Mouse (Mus musculus): ENCODE results near the gene Chrm3. TPM values are rescaled to one million over a fixed set of nuclear protein-coding genes. Genes with fewer than 3 reads are reported as not detected.
"Not testable (repeated sequence)": the region's sequence is repeated elsewhere in the genome, so short reads cannot be mapped to it uniquely, and the experiment has no call there.

Gene Chrm3
- polyA plus RNA-seq, 1 experiment from 2014 or later = 4.2 TPM

DNA sequence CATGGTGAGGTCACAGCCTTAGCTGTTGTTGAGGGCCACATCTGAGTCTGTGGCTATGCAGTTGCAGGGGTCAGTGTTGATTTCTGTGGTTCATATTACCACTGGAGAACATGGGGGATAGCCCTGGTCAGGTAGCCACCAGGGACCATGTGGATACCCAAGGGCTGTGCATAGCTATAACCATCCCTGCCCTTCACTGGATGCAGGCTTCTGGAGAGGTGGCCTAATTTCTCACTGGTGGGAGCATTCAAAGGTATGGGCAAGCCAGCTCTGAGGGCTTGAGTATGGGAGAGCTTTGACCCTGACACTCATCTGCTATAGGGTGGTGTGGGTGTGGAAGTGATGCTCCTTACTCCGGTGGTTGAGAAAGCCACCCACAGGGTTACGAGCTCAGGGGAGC is 494.5 kb downstream of the Chrm3 start:
- H3K9me3 ChIP-seq = no peaks in the 10 kb centered on the region
- no peak overlapping the region for H3K4me3 ChIP-seq
- no peaks in the 10 kb centered on the region for H3K4me1 ChIP-seq
- 92% methylated on average over 2 of the region's 2 CpGs for WGBS
- no peaks in the 10 kb centered on the region for H3K36me3 ChIP-seq (replicated peaks)
- H3K27me3 ChIP-seq (replicated peaks) = no peaks in the 10 kb centered on the region
- no peak overlapping the region for H3K27ac ChIP-seq
- no peak overlapping the region for H3K4me2 ChIP-seq
- no peak for ATAC-seq (replicated peaks)
- H3K9ac ChIP-seq = no peak overlapping the region

DNA sequence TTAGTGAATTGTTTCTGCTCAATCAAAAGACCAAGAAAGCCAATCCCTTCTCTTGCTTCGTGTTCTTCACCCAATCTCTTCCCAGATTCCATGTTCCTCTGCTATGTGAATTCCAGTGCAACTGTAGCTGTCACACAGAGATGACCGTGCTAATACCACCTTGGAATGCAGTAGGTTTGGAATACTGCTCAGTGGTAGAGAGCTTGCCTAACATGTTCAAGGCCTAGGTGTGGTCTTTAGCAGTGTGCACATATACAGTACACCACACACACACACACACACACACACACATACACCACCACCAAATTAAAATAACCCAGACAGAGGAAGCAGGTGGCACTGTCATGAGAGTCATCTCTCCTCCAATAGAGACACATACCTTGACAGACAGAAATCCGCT is 513.1 kb downstream of the Chrm3 start:
- Histone ChIP-seq H3K27me3 (replicated peaks) (no peaks in the 10 kb centered on the region), H3K4me3 (no peak overlapping the region), H3K4me2 (no peak overlapping the region), H3K36me3 (replicated peaks) (no peaks in the 10 kb centered on the region), H3K27ac (no peak overlapping the region), H3K4me1 (no peaks in the 10 kb centered on the region), H3K9ac (no peak overlapping the region), H3K9me3 (no peaks in the 10 kb centered on the region)
- WGBS = 81% methylated on average over 3 of the region's 3 CpGs
- ATAC-seq (replicated peaks) = peak; percentile 53

DNA sequence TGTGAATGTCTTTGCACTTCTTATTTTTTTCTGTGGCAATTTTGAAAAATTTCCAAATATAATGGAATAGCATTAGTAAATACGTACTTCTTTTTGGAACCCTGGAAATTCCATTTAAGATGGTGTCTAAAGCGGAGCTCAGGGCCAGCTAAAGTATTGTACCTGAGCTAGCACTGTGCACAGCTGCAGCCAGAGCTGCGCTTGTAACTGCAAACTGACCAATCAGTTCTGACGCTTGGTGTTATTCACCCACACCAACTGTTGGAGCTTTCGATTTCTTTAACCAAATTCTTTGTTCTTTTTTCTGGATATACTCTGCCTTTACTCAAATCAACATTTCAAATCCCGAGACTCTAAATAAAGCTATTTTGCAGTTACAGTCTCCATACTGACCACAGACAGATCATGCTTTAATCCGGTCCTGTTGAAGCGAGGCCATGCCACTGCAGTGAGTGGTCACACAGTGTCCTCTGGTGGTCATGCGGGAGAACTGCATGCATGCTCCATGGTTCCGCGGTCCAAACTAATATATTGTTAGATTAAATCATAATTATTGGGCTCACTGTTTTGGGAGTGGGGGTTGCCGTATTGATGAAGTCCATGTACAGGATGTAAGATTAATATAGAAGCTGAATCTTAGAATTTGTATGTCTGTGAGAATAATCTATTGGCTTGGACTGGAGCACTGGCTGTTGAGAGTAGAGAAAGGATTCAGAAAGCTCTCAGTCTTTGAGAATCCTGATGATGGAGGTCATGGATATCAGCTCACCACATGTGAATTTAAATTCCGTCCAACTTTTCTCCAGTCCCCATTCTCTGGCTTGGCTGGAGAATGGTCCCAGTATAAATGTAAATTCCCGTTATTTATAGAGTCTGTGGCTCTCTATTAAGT is 513.9 kb downstream of the Chrm3 start:
- WGBS = 30% methylated on average over 14 of the region's 14 CpGs

DNA sequence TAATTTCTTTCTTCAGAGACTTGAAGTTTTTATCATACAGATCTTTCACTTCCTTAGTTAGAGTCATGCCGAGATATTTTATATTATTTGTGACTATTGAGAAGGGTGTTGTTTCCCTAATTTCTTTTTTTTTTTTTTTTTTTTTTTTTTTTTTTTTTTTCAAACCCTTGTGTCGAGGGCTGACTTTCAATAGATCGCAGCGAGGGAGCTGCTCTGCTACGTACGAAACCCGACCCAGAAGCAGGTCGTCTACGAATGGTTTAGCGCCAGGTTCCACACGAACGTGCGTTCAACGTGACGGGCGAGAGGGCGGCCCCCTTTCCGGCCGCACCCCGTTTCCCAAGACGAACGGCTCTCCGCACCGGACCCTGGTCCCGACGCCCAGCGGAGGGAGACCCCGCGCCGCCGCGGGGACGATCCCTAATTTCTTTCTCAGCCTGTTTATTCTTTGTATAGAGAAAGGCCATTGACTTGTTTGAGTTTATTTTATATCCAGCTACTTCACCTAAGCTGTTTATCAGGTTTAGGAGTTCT is 526.4 kb downstream of the Chrm3 start:
- H3K4me1 ChIP-seq; H3K27me3 ChIP-seq (replicated peaks); H3K4me3 ChIP-seq; H3K27ac ChIP-seq; H3K9me3 ChIP-seq; H3K36me3 ChIP-seq (replicated peaks); H3K9ac ChIP-seq; H3K4me2 ChIP-seq: not testable (repeated sequence)
- WGBS = 76% methylated on average over 33 of the region's 33 CpGs
- peak; percentile 58 for ATAC-seq (replicated peaks)

More for the DNA sequence above, 513.9 kb downstream of the Chrm3 start:
- Histone ChIP-seq H3K27ac (no peak overlapping the region), H3K4me1 (no peaks in the 10 kb centered on the region), H3K9ac (no peak overlapping the region), H3K9me3 (no peaks in the 10 kb centered on the region), H3K4me3 (no peak overlapping the region), H3K27me3 (replicated peaks) (no peaks in the 10 kb centered on the region), H3K36me3 (replicated peaks) (no peaks in the 10 kb centered on the region), H3K4me2 (peak overlapping the region; percentile 23)
- peak; percentile 93 for ATAC-seq (replicated peaks)

DNA sequence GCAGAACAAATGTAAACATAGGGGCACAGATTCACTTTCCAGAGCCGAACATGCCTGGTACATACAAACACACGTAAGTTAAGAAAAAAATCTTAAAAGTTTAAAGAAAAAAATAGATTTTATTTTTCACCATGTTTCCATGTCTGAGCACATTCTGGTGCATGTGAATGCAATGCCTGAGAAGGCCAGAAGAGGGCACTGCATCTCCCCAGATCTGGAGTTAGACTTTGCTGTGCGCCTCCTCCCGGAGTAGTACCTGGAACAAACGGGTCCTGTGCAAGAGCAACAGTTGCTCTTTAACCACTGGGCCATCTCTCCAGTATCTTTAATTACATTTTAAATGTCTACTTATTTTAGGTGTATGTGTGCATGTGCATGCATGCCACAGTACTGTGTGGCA is 534.4 kb downstream of the Chrm3 start:
- ATAC-seq (replicated peaks) = no peak
- no peaks in the 10 kb centered on the region for H3K36me3 ChIP-seq (replicated peaks)
- no peak overlapping the region for H3K4me3 ChIP-seq
- WGBS = 73% methylated on average over 5 of the region's 5 CpGs
- no peaks in the 10 kb centered on the region for H3K9me3 ChIP-seq
- H3K4me1 ChIP-seq = no peaks in the 10 kb centered on the region
- no peak overlapping the region for H3K27ac ChIP-seq
- no peaks in the 10 kb centered on the region for H3K27me3 ChIP-seq (replicated peaks)
- H3K9ac ChIP-seq = no peak overlapping the region
- no peak overlapping the region for H3K4me2 ChIP-seq

Small RNA genes lying within 50 kb of the gene (microRNA-seq; reads per million reads assigned to microRNA genes)
- not detected for gene Gm24187

All from midbrain, embryonic 15.5 days (tissue).